Mouse (Mus musculus): ENCODE data around the gene Rap1b. TPM values are rescaled to one million over a fixed set of nuclear protein-coding genes. Genes with fewer than 3 reads are reported as not detected.

Gene Rap1b
- polyA plus RNA-seq, 1 experiment from 2014 or later, result 145 TPM

DNA sequence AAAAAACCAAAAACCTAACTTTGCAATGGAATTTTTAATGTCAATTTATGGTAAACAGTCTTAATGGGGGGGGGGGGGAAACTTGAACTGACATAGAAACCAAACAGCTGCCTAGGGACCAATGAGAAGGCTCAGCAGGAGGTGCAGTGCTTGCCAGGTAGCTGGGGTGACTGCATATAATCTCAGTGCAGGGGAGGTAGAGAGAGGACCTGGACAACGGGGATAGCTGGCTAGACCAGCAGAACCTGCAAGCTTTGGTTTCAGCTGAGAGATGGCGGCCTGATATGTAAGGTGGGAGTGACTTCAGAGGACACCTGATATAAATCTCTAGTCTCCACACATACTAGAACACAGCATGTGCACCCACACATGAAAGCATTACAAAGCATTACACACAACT lies 33.3 kb downstream of the Rap1b start:
- Histone ChIP-seq H3K27ac (ENCODE audit: low read length) (no peak overlapping the region), H3K9me3 (ENCODE audit: control insufficient read depth, low read length) (no peaks in the 10 kb centered on the region), H3K27me3 (replicated peaks; ENCODE audit: control insufficient read depth, insufficient read depth, low read length) (no peaks in the 10 kb centered on the region), H3K4me3 (replicated peaks; ENCODE audit: low read length) (no peak overlapping the region), H3K4me1 (replicated peaks; ENCODE audit: control insufficient read depth, insufficient read depth, low read length) (no peaks in the 10 kb centered on the region), H3K9ac (replicated peaks; ENCODE audit: low read depth, low read length) (no peak overlapping the region), H3K4me2 (ENCODE audit: low read length) (no peak overlapping the region), H3K36me3 (ENCODE audit: control insufficient read depth, insufficient read depth) (peaks cover 18% of the 10 kb centered on the region)
- ATAC-seq, result no peak
- WGBS, result 92% methylated on average over 2 of the region's 2 CpGs

DNA sequence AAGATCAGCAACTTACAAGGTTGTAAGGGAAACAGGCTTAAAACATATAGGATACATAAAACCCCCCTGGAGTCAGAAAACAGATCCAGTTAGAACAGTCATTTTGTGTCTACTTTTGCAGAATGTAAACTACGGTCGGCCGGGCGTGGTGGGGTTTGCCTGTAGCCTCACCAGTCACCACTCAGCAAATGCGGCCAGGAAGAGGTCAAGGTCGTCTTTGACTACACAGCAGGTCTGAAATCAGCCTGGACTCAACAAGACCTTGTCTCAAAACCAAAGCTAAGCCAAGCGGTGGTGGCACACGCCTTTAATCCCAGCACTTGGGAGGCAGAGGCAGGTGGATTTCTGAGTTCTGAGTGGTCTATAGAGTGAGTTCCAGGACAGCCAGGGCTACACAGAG lies 34.3 kb downstream of the Rap1b start:
- Histone ChIP-seq H3K9me3 (ENCODE audit: control insufficient read depth, low read length) (no peaks in the 10 kb centered on the region), H3K4me2 (ENCODE audit: low read length) (no peak overlapping the region), H3K27ac (ENCODE audit: low read length) (no peak overlapping the region), H3K36me3 (ENCODE audit: control insufficient read depth, insufficient read depth) (peaks cover 13% of the 10 kb centered on the region), H3K27me3 (replicated peaks; ENCODE audit: control insufficient read depth, insufficient read depth, low read length) (no peaks in the 10 kb centered on the region), H3K4me3 (replicated peaks; ENCODE audit: low read length) (no peak overlapping the region), H3K9ac (replicated peaks; ENCODE audit: low read depth, low read length) (no peak overlapping the region), H3K4me1 (replicated peaks; ENCODE audit: control insufficient read depth, insufficient read depth, low read length) (no peaks in the 10 kb centered on the region)
- no peak for ATAC-seq
- WGBS, result 96% methylated on average over 8 of the region's 8 CpGs

DNA sequence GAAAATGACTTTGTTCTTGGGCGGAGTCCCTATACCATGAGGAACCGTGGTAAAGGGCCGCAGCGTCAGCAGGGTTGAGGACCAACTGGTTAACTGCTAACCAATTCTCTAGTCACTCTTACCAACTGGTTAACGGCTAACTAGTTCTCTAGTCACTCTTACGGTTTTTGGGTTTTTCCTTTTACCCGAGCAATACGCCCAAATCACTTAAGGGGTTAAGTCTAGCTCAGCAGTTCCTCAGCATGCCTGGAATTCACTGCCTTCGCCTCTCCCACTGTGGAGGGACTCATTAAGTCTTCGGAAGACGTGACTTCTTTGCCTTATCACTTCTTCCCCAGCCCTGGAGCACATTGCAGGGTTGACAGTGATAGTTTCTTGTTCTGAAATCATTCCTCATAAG lies 35.3 kb downstream of the Rap1b start:
- no peaks in the 10 kb centered on the region for H3K27me3 ChIP-seq (replicated peaks; ENCODE audit: control insufficient read depth, insufficient read depth, low read length)
- 83% methylated on average over 11 of the region's 11 CpGs for WGBS
- H3K27ac ChIP-seq (ENCODE audit: low read length), result no peak overlapping the region
- no peak overlapping the region for H3K4me3 ChIP-seq (replicated peaks; ENCODE audit: low read length)
- no peak for ATAC-seq
- no peak overlapping the region for H3K4me2 ChIP-seq (ENCODE audit: low read length)
- H3K9ac ChIP-seq (replicated peaks; ENCODE audit: low read depth, low read length), result no peak overlapping the region
- no peaks in the 10 kb centered on the region for H3K9me3 ChIP-seq (ENCODE audit: control insufficient read depth, low read length)
- no peaks in the 10 kb centered on the region for H3K4me1 ChIP-seq (replicated peaks; ENCODE audit: control insufficient read depth, insufficient read depth, low read length)
- H3K36me3 ChIP-seq (ENCODE audit: control insufficient read depth, insufficient read depth), result peaks cover 11% of the 10 kb centered on the region

DNA sequence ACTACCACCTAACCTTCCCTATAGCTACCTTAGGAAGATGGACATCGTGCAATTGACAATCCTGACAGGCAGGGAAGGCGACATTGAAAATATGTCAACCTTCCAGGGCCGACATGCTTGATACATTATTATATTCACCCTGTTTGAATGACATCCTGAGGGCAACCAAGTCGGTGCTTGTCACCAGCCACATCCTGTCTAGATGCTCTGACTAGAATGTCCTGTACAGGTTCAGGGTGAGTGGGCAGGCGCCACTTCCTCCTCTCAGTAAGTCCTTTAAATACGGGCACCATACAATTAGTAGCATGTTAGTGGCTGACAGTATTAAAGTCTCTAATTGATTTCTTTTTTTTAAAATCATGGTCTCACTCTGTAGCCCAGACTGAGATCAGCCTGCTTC lies 37.8 kb downstream of the Rap1b start:
- 87% methylated on average over 6 of the region's 6 CpGs for WGBS
- no peaks in the 10 kb centered on the region for H3K27me3 ChIP-seq (replicated peaks; ENCODE audit: control insufficient read depth, insufficient read depth, low read length)
- no peak for ATAC-seq
- peaks cover 1% of the 10 kb centered on the region; the same call in 1 of the 2 replicates for H3K36me3 ChIP-seq (ENCODE audit: control insufficient read depth, insufficient read depth)
- H3K9ac ChIP-seq (replicated peaks; ENCODE audit: low read depth, low read length), result no peak overlapping the region
- no peaks in the 10 kb centered on the region for H3K9me3 ChIP-seq (ENCODE audit: control insufficient read depth, low read length)
- H3K27ac ChIP-seq (ENCODE audit: low read length), result no peak overlapping the region
- H3K4me2 ChIP-seq (ENCODE audit: low read length), result no peak overlapping the region
- no peak overlapping the region for H3K4me3 ChIP-seq (replicated peaks; ENCODE audit: low read length)
- H3K4me1 ChIP-seq (replicated peaks; ENCODE audit: control insufficient read depth, insufficient read depth, low read length), result no peaks in the 10 kb centered on the region

DNA sequence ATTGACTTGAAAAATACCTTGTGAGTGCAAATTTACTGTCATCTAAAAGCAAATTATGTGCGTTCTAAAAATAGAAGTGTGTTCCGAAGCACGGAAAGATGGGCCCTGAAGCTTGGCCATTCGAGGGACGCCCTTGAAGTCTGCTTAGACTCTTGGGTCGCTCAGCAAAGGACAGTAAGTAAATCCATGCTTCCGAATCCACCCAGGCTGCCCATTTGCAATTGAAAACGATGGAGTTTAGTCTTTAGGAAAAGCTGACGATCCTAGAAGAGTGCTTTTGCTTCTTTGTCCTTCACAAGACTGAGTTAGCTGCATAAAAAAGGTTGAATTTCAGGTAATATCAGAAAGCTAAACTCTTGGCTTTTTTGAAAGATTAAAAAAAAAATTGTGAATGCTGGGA lies 39.9 kb downstream of the Rap1b start:
- no peak overlapping the region for H3K4me2 ChIP-seq (ENCODE audit: low read length)
- H3K36me3 ChIP-seq (ENCODE audit: control insufficient read depth, insufficient read depth), result no peaks in the 10 kb centered on the region
- H3K9ac ChIP-seq (replicated peaks; ENCODE audit: low read depth, low read length), result no peak overlapping the region
- H3K27ac ChIP-seq (ENCODE audit: low read length), result no peak overlapping the region
- H3K9me3 ChIP-seq (ENCODE audit: control insufficient read depth, low read length), result no peaks in the 10 kb centered on the region
- no peaks in the 10 kb centered on the region for H3K4me1 ChIP-seq (replicated peaks; ENCODE audit: control insufficient read depth, insufficient read depth, low read length)
- WGBS, result 59% methylated on average over 9 of the region's 9 CpGs
- H3K27me3 ChIP-seq (replicated peaks; ENCODE audit: control insufficient read depth, insufficient read depth, low read length), result no peaks in the 10 kb centered on the region
- no peak for ATAC-seq
- H3K4me3 ChIP-seq (replicated peaks; ENCODE audit: low read length), result no peak overlapping the region

DNA sequence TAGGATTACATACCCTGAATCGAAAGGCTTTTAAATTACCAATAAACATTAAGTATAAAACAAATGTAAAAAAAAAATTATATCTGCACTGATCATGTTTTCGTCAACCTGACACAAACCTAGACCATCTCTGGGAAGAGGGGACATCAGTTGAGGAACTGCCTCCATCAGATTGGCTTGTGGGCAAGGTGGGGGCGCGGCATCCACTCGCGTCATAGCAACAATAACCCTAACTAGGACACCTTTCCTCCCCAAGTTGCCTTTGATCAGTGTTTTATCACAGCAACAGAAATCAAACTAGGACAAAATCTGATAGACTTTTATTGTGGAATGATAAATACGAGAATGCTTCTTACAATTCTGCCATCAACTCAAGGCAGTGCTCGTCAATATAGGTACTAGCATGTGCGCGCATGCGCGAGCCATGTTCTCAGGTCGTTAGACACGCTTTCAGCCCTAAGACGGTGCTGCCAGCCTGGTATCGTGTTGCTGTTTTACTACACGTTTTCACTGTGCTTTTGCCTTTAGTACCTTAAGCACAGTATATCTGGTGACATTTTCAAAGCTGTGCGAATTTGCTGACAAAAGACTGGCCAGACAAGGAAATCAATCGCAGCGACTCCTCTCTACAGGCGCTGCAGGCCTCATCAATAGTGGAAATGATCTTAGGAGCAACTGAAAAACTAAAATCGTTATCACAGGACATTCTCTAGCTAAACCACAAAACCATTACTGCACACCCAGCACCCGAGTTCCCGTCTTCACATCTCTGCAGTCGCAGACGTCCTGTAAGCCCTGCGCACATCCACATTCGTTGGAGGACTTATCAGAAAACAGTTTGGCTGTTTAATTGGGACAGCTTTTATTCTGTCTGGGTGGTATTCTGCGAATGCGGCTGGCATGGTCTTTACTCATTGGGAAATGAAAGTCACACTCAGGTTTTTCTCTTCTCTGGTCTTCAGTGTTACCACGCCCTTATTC lies 41.7 kb downstream of the Rap1b start:
- Histone ChIP-seq H3K9me3 (ENCODE audit: control insufficient read depth, low read length) (no peaks in the 10 kb centered on the region), H3K27me3 (replicated peaks; ENCODE audit: control insufficient read depth, insufficient read depth, low read length) (no peaks in the 10 kb centered on the region), H3K36me3 (ENCODE audit: control insufficient read depth, insufficient read depth) (no peaks in the 10 kb centered on the region), H3K9ac (replicated peaks; ENCODE audit: low read depth, low read length) (no peak overlapping the region), H3K4me2 (ENCODE audit: low read length) (no peak overlapping the region), H3K4me1 (replicated peaks; ENCODE audit: control insufficient read depth, insufficient read depth, low read length) (no peaks in the 10 kb centered on the region), H3K4me3 (replicated peaks; ENCODE audit: low read length) (no peak overlapping the region), H3K27ac (ENCODE audit: low read length) (no peak overlapping the region)
- 88% methylated on average over 31 of the region's 31 CpGs for WGBS
- no peak for ATAC-seq

DNA sequence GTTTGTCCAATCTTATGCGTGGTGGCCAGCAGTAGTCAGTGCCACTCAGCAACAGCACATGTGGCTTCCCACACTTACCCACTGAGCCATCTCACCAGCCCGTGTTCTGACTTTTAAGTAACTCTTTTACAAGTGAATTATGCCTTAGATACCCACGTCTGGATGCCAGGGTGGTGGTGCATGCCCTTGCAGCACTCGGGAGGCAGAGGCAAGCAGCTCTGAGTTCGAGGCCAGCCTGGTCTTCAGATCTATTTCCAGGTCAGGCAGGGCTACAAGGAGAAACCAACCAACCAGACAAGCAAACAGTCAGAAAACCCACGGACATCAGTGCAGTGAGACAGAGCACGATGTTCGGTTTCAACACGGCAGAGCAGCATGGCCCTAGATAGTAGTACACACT lies 43.9 kb downstream of the Rap1b start:
- H3K4me1 ChIP-seq (replicated peaks; ENCODE audit: control insufficient read depth, insufficient read depth, low read length), result no peaks in the 10 kb centered on the region
- H3K4me3 ChIP-seq (replicated peaks; ENCODE audit: low read length), result no peak overlapping the region
- no peak overlapping the region for H3K27ac ChIP-seq (ENCODE audit: low read length)
- H3K27me3 ChIP-seq (replicated peaks; ENCODE audit: control insufficient read depth, insufficient read depth, low read length), result no peaks in the 10 kb centered on the region
- ATAC-seq, result no peak
- 91% methylated on average over 9 of the region's 9 CpGs for WGBS
- H3K36me3 ChIP-seq (ENCODE audit: control insufficient read depth, insufficient read depth), result no peaks in the 10 kb centered on the region
- no peak overlapping the region for H3K4me2 ChIP-seq (ENCODE audit: low read length)
- H3K9ac ChIP-seq (replicated peaks; ENCODE audit: low read depth, low read length), result no peak overlapping the region
- H3K9me3 ChIP-seq (ENCODE audit: control insufficient read depth, low read length), result no peaks in the 10 kb centered on the region

DNA sequence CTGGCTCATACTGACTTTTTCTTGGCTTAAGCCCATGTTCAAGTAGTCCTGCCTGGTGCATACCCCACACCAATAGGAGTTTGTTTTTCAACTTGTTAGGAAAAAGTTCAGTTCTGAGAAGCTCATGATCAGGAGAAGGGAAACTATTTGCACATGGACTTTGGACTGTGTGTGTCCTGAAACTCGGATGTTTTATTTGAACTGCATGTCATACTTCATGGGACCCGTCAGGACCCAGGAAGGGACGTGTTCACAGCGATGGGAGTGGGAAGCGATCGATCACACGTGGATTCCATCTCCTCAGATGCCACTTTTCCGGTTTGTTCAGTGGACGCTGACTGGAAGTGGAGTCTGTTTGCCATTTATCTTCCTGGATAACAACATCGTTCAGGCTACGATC lies 46.0 kb downstream of the Rap1b start:
- Histone ChIP-seq H3K4me1 (replicated peaks; ENCODE audit: control insufficient read depth, insufficient read depth, low read length) (no peaks in the 10 kb centered on the region), H3K27ac (ENCODE audit: low read length) (no peak overlapping the region), H3K4me3 (replicated peaks; ENCODE audit: low read length) (no peak overlapping the region), H3K9me3 (ENCODE audit: control insufficient read depth, low read length) (no peaks in the 10 kb centered on the region), H3K9ac (replicated peaks; ENCODE audit: low read depth, low read length) (no peak overlapping the region), H3K4me2 (ENCODE audit: low read length) (no peak overlapping the region), H3K27me3 (replicated peaks; ENCODE audit: control insufficient read depth, insufficient read depth, low read length) (no peaks in the 10 kb centered on the region), H3K36me3 (ENCODE audit: control insufficient read depth, insufficient read depth) (no peaks in the 10 kb centered on the region)
- ATAC-seq, result no peak
- 96% methylated on average over 11 of the region's 11 CpGs for WGBS

DNA sequence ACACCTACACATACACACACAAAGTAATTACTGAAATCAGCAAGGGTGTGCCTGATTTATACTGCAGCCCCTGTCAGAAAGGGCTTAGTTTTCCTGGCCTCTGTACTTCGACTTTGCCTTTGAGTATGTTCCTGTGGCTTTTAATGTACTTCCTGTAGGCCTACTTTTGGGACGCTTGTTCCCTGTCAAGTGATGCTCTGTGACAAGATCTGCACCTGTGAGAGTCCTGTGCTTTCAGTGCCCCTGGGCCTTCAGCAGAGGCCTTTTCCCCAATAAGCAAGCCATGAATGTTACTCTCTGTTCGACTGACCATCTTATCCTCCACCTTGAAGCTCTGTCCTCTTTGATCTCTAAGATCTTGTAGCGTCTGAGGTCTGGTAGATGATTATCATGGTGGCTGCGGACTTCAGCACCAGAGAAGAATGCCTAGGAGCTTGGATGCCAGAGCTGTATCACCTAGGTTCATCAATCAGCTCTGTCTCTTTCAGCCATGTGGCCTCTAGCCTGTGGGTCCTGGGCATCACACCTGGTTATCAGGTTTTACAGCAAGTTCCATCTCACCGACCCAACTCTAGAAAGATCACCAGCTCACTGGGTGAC lies 47.3 kb downstream of the Rap1b start:
- Histone ChIP-seq H3K27me3 (replicated peaks; ENCODE audit: control insufficient read depth, insufficient read depth, low read length) (no peaks in the 10 kb centered on the region), H3K9ac (replicated peaks; ENCODE audit: low read depth, low read length) (no peak overlapping the region), H3K4me2 (ENCODE audit: low read length) (no peak overlapping the region), H3K36me3 (ENCODE audit: control insufficient read depth, insufficient read depth) (no peaks in the 10 kb centered on the region), H3K4me3 (replicated peaks; ENCODE audit: low read length) (no peak overlapping the region), H3K27ac (ENCODE audit: low read length) (no peak overlapping the region), H3K9me3 (ENCODE audit: control insufficient read depth, low read length) (no peaks in the 10 kb centered on the region), H3K4me1 (replicated peaks; ENCODE audit: control insufficient read depth, insufficient read depth, low read length) (no peaks in the 10 kb centered on the region)
- WGBS, result 86% methylated on average over 6 of the region's 6 CpGs
- ATAC-seq, result no peak

All from forebrain, embryonic 16.5 days (tissue).